Mouse (Mus musculus): ENCODE measurements around the gene C1rl. TPM values are rescaled to one million over a fixed set of nuclear protein-coding genes. Genes with fewer than 3 reads are reported as not detected.
"Not testable (repeated sequence)": the region's sequence is repeated elsewhere in the genome, so short reads cannot be mapped to it uniquely, and the experiment has no call there.

The C1rl gene
- polyA plus RNA-seq, 1 experiment from 2014 or later, result 0.08 TPM

DNA sequence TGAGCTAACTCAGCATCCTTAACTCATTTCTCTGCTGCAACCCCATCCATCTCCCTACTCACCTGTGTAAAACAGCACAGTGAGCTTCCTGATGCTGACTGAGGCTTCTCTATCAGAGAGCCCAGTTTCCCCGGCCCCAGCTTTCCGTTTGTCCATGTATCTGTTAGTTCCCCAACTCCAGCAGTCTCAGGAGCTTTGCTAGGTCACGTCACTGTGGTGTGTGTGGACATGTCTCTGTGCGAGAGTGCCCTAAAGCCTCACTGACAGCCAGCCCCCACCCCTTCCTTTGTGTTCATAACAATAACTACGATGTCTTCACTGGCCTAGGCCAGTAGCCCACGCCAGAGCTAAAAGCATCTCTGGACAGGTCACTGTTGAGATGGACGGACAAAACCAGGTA lies 16.7 kb upstream of the C1rl start:
- H3K9me3 ChIP-seq, result no peaks in the 10 kb centered on the region
- no peak overlapping the region for H3K4me3 ChIP-seq
- H3K27ac ChIP-seq (replicated peaks), result no peak overlapping the region
- no peaks in the 10 kb centered on the region for H3K36me3 ChIP-seq
- H3K4me2 ChIP-seq (replicated peaks), result no peak overlapping the region
- ATAC-seq (replicated peaks), result no peak
- H3K27me3 ChIP-seq, result no peaks in the 10 kb centered on the region
- H3K4me1 ChIP-seq, result no peaks in the 10 kb centered on the region
- 64% methylated on average over 7 of the region's 7 CpGs for WGBS
- H3K9ac ChIP-seq (replicated peaks), result no peak overlapping the region

DNA sequence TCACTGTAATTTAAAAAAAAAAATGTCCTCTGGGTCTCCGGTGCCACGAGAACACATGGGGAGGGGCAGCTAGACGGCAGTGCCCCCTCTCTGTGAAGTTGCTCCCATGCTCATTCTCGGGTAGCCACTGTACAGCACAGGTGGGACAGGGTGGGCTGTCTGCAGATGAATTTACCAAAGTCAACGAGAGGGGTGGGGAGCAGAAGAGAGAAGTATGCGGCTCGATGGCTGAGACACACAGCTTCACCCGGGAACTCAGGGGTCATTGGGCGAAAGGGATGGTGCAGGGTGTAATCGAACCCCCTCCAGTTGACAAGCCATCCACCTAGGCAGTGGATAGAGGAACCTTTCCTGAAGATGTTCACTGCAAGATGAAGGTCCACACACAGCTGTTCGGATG lies 16.1 kb upstream of the C1rl start:
- no peak for ATAC-seq (replicated peaks)
- Histone ChIP-seq H3K4me1 (no peaks in the 10 kb centered on the region), H3K4me3 (no peak overlapping the region), H3K9me3 (no peaks in the 10 kb centered on the region), H3K4me2 (replicated peaks) (no peak overlapping the region), H3K27me3 (no peaks in the 10 kb centered on the region), H3K36me3 (no peaks in the 10 kb centered on the region), H3K27ac (replicated peaks) (no peak overlapping the region), H3K9ac (replicated peaks) (no peak overlapping the region)
- 86% methylated on average over 11 of the region's 11 CpGs for WGBS

DNA sequence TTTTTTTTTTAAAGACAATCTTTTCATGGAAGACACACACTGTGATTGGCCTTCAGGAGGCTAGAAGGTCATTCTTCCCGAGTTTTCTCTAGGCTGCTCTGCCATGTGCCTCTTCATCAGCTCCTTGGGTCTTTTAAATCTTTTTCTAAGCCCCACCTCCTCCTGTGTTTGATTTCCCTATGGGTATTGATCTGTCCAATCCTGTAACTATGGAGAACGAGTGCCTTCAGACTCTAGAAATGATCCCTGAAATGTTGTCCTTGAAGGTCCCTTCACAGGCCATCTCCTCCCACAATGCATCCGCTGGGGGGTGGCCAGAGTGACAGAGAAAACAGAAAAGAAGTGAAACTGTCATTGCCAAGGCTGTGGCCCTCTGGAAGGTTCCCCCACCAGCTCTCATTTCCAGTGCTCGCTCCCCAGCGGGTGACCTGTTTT lies 15.7 kb upstream of the C1rl start:
- H3K9ac ChIP-seq (replicated peaks), result no peak overlapping the region
- no peaks in the 10 kb centered on the region for H3K36me3 ChIP-seq
- no peak overlapping the region for H3K4me3 ChIP-seq
- no peak overlapping the region for H3K4me2 ChIP-seq (replicated peaks)
- H3K27ac ChIP-seq (replicated peaks), result no peak overlapping the region
- H3K27me3 ChIP-seq, result no peaks in the 10 kb centered on the region
- WGBS, result 72% methylated on average over 5 of the region's 5 CpGs
- no peaks in the 10 kb centered on the region for H3K9me3 ChIP-seq
- no peaks in the 10 kb centered on the region for H3K4me1 ChIP-seq
- no peak for ATAC-seq (replicated peaks)

DNA sequence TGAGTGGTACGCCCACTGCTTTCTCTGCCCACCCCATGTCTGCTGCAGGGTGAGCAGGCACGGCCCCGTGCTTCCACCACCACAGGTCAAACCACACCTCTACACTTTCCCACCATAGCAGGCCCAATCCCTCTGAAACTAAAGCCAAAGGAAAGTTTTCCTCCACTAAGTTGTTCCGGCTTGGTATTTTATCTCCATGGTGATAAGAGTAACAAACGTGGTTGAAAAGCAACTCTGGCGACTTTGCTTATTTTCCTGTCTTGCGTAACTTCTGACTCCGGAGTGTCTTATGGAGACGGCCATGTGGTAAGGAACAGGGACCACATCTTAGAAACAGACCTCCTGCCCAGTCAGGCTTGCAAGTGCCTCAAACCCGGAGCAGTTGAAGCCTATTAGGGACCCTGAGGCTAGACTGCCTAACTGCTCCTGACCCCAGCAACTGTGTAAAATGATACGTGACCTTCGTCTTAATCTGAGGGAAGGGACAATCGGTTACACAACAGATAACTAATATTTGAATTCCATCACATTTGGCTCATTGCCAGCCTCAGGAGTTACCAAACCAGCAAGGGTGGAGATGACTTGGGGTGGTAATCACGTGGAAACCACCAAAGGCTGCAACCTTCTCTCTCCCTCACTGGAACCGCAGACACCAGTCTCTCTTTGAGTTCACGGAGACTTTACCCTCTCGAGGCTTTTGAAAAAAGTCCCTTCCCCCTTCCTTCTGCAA lies 14.8 kb upstream of the C1rl start:
- no peaks in the 10 kb centered on the region for H3K9me3 ChIP-seq
- H3K4me3 ChIP-seq, result no peak overlapping the region
- ATAC-seq (replicated peaks), result no peak
- 84% methylated on average over 17 of the region's 17 CpGs for WGBS
- no peaks in the 10 kb centered on the region for H3K27me3 ChIP-seq
- H3K4me2 ChIP-seq (replicated peaks), result no peak overlapping the region
- no peak overlapping the region for H3K9ac ChIP-seq (replicated peaks)
- no peak overlapping the region for H3K27ac ChIP-seq (replicated peaks)
- no peaks in the 10 kb centered on the region for H3K4me1 ChIP-seq
- H3K36me3 ChIP-seq, result no peaks in the 10 kb centered on the region

DNA sequence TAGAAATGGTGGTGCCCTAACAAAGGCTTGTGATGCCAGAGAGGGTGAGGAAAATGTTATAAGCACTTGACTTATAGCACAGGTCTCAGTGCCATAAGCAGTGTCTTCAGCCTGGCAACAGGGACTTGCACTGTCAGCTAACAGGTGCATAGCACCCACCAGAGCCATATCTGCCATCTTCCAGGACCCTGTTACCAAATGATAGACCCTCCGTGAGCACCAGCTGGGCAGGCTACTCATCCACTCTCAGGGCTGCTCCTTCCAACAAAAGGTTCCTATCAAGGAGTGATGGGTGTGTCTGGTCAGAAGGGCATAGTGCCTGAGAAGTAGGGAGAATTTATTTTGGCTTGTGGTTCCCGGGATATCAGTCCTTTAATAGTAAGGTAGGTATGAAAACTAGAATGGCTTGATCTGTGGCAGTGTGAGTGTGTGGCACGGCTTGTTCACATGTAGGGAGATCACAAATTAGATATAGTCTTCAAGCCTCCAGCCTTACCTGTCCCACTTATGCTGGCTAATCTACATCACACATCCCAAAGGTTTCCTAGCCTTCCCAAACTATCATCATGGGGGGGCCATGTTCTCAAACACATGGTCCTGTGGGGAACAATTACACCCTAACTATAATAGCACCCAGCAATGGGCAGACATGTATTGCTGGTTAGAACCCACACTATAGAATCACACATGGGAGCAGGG lies 13.9 kb upstream of the C1rl start:
- no peaks in the 10 kb centered on the region for H3K4me1 ChIP-seq
- H3K4me3 ChIP-seq, result no peak overlapping the region
- no peak overlapping the region for H3K9ac ChIP-seq (replicated peaks)
- H3K27me3 ChIP-seq, result no peaks in the 10 kb centered on the region
- no peaks in the 10 kb centered on the region for H3K9me3 ChIP-seq
- no peaks in the 10 kb centered on the region for H3K36me3 ChIP-seq
- ATAC-seq (replicated peaks), result no peak; the same call in 1 of the 2 replicates
- H3K27ac ChIP-seq (replicated peaks), result no peak overlapping the region
- H3K4me2 ChIP-seq (replicated peaks), result no peak overlapping the region
- 92% methylated on average over 3 of the region's 3 CpGs for WGBS

DNA sequence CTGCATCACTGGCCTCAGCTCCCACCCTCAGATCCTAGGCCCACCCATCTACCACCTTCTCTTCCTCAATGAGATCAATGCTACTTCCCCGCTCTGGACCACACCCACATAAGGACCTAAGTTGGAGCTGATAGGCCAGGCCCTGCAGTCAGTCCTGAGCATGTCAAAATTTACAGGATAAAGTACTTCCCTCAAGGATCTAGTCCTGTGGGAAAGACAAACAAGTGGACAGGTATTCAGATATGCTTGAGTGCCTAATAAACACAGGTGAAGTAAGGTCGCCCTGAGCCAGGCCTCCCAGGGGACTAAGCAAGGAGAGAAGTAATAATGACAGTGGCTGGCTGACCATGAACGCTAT lies 13.4 kb upstream of the C1rl start:
- H3K27me3 ChIP-seq, result no peaks in the 10 kb centered on the region
- peak; percentile 30; the same call in 1 of the 2 replicates for ATAC-seq (replicated peaks)
- no peaks in the 10 kb centered on the region for H3K36me3 ChIP-seq
- no peaks in the 10 kb centered on the region for H3K4me1 ChIP-seq
- 95% methylated on average over 3 of the region's 3 CpGs for WGBS
- no peak overlapping the region for H3K27ac ChIP-seq (replicated peaks)
- H3K9me3 ChIP-seq, result no peaks in the 10 kb centered on the region
- no peak overlapping the region for H3K4me2 ChIP-seq (replicated peaks)
- H3K4me3 ChIP-seq, result no peak overlapping the region
- H3K9ac ChIP-seq (replicated peaks), result no peak overlapping the region

DNA sequence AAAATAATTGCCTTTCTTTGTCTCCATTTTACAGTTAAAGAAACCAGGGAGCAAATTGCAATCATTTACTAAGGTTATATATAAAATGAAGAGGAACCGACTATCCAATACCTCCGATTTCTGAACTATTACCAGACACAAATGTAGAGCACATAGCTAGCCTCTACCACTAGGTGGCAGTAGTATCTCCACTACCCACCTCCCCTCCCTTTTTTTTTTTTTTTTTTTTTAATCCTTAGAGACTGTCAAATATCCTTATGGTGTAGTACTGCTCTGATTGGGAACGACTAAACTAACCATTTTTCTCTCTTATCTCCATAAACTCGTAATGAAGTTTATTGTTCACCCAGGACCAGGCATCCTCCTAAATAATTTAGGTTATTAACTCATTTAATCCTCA lies 12.6 kb upstream of the C1rl start:
- Histone ChIP-seq H3K4me3 (no peak overlapping the region), H3K4me1 (no peaks in the 10 kb centered on the region), H3K27me3 (no peaks in the 10 kb centered on the region), H3K9me3 (no peaks in the 10 kb centered on the region), H3K27ac (replicated peaks) (no peak overlapping the region), H3K36me3 (no peaks in the 10 kb centered on the region), H3K9ac (replicated peaks) (no peak overlapping the region), H3K4me2 (replicated peaks) (no peak overlapping the region)
- ATAC-seq (replicated peaks), result no peak
- 58% methylated on average over 4 of the region's 4 CpGs for WGBS

DNA sequence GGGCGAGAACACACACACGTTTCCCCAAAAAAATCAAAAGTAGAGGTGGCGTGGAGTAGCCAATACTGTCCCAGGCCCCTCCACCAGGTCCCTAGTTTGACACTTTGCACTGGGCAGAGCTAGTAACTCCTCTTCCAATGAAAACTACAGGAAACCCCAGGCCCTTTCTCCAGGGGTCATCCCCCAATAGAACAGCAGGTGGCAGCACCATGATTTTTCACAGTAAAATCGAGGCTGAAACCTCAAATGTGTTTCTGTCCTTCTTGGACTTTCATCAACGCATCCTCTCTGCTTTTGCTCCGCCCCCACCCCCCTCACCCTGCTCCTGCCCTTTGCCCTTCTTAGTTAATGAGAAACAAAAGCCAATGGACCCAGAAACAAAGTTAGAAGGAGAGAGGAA lies 11.3 kb upstream of the C1rl start:
- H3K4me3 ChIP-seq, result no peak overlapping the region
- H3K27me3 ChIP-seq, result no peaks in the 10 kb centered on the region
- WGBS, result 27% methylated on average over 6 of the region's 6 CpGs
- H3K36me3 ChIP-seq, result no peaks in the 10 kb centered on the region
- no peak overlapping the region for H3K4me2 ChIP-seq (replicated peaks)
- no peaks in the 10 kb centered on the region for H3K9me3 ChIP-seq
- H3K27ac ChIP-seq (replicated peaks), result no peak overlapping the region
- no peak for ATAC-seq (replicated peaks)
- no peaks in the 10 kb centered on the region for H3K4me1 ChIP-seq
- no peak overlapping the region for H3K9ac ChIP-seq (replicated peaks)

DNA sequence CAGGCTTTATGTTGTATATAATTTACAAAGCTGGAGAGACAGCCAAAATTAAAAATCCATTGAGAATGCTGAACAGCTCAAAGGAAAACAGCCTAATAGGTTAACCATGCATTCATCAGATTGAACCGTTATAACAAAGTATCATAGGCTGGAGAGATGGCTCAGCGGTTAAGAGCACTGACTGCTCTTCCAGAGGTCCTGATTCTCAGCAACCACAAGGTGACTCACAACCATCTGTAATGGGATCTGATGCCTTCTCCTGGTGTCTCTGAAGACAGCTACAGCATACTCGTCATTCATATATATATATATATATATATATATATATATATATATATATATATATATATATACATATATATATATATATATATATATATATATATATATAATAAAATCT lies 9.1 kb upstream of the C1rl start:
- 90% methylated on average over 3 of the region's 3 CpGs for WGBS
- ATAC-seq (replicated peaks); H3K27me3 ChIP-seq; H3K4me2 ChIP-seq (replicated peaks); H3K9ac ChIP-seq (replicated peaks); H3K36me3 ChIP-seq; H3K4me3 ChIP-seq; H3K27ac ChIP-seq (replicated peaks); H3K4me1 ChIP-seq; H3K9me3 ChIP-seq: not testable (repeated sequence)

DNA sequence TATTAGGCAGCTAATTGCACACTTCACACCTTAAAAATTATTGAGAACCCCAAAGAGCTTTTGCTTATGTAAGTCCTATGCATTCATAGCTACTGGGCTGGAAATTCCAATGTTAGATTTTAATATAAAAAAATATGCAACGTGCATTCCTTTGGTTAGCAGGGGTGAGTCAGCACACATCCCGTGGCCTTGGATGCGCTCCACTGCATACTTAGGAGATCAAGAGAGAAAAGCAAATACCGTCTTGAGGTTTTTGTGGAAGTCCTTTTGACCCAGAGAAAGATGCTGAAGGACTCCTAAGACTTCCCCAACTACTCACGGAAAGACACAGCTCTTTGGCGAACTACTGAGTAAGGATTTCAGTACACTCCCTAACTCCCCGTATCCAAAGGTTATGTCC lies 8.1 kb upstream of the C1rl start:
- H3K27me3 ChIP-seq, result no peaks in the 10 kb centered on the region
- WGBS, result 89% methylated on average over 7 of the region's 7 CpGs
- ATAC-seq (replicated peaks), result 0 out of 2 replicates have a peak, but pooled peaks have one; percentile 3
- H3K9ac ChIP-seq (replicated peaks), result no peak overlapping the region
- no peak overlapping the region; the same call in 1 of the 2 replicates for H3K4me2 ChIP-seq (replicated peaks)
- H3K27ac ChIP-seq (replicated peaks), result no peak overlapping the region
- no peaks in the 10 kb centered on the region for H3K36me3 ChIP-seq
- H3K4me1 ChIP-seq, result no peaks in the 10 kb centered on the region
- no peaks in the 10 kb centered on the region for H3K9me3 ChIP-seq
- no peak overlapping the region for H3K4me3 ChIP-seq

DNA sequence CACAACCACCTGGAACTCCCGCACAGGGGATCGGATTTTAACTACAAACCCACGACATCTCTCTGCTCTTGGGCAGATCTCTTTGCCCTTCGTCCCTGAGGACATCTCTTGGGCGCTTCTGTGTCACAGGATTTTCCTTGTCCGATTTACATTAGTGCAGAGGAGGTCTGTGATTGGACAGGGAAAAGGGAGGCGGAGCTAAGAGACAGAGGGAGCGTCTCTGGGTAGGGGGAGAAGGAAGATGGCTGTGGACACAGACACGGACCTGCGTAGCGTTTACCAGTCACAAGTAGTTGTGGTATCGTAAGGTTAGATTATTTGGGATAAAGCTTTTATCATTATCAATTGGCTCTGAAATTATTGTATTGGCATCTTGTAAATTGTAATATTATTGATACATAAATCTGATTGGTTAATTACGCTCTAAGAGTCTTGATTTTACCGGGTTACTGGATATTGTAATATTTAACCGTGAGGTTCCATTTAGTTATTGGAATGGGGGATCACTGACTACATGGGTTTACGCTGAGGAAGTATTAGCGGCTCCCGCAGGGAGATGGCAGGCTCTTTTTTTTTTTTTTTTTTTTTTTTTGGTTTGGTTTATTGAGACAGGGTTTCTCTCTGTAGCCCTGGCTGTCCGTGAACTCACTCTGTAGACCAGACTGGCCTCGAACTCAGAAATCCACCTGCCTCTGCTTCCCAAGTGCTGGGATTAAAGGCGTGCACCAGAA lies 7.3 kb upstream of the C1rl start:
- no peaks in the 10 kb centered on the region for H3K36me3 ChIP-seq
- peak overlapping the region; percentile 31 for H3K4me3 ChIP-seq
- H3K9me3 ChIP-seq, result no peaks in the 10 kb centered on the region
- H3K27me3 ChIP-seq, result no peaks in the 10 kb centered on the region
- no peaks in the 10 kb centered on the region for H3K4me1 ChIP-seq
- ATAC-seq (replicated peaks), result peak; percentile 92
- WGBS, result 28% methylated on average over 21 of the region's 21 CpGs
- H3K27ac ChIP-seq (replicated peaks), result no peak overlapping the region
- 0 out of 2 replicates have a peak overlapping the region, but pooled peaks have one; percentile 11 for H3K9ac ChIP-seq (replicated peaks)
- H3K4me2 ChIP-seq (replicated peaks), result peak overlapping the region; percentile 42

DNA sequence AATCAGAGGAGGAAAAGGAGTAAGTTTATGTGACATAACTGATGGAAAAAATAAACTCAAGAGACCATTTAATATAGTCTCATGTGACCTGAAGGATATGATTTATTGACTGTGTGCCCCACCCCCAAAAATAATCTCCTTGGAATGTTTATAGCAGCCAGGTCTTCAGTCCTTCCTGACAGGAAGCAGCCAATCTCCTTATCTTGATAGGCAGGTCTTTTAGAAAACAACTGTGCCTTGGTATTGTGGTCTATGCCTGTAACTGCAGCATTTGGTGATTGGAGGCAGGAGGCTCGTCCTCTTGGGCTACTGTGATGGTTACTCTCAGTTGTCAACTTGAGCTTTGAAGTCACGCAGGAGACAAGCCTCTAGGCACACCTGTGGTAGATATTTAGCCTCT lies 5.4 kb upstream of the C1rl start:
- Histone ChIP-seq H3K4me1 (no peaks in the 10 kb centered on the region), H3K27ac (replicated peaks) (no peak overlapping the region), H3K27me3 (no peaks in the 10 kb centered on the region), H3K36me3 (no peaks in the 10 kb centered on the region), H3K9me3 (no peaks in the 10 kb centered on the region), H3K4me2 (replicated peaks) (no peak overlapping the region), H3K4me3 (no peak overlapping the region), H3K9ac (replicated peaks) (no peak overlapping the region)
- ATAC-seq (replicated peaks), result no peak
- WGBS, result 65% methylated on average over 2 of the region's 2 CpGs

All from forebrain, embryonic 15.5 days (tissue).